Mouse (Mus musculus) c-Kit-negative CD71-positive TER-119-positive erythroid progenitor cells, embryonic 14.5 days (primary cell): ENCODE measurements around the gene Gm21865.
"Not testable (repeated sequence)": the region's sequence is repeated elsewhere in the genome, so short reads cannot be mapped to it uniquely, and the experiment has no call there.

Experiments used
- DNase-seq: peaks from one replicate; pipeline ENCODE4 v3.0.0-alpha.2; 2013; ENCODE audit warnings: low read depth, low spot score

The Gm21865 gene

DNA sequence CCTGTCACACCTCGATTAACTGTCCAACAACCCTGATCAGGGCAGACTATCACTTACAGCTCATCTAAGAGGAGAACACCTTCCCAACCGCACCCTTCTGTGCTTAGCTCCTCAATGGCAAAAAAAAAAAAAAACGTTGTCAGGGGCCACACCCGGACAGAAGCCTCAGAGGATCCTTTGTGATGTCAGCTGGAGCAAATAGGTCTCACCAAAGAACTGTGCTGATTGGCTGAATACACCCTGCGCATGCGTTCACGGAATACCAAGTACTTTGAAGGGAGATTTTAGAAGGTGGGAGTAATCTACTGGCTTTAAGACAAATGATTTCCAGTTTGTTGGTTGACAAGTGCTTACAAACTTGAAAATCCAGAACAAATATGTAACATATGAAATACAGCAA is at the start of gene Gm21865:
Gm21865 (minus strand) TSS at position 101 of the 400 bp plus-strand sequence.
- not testable (repeated sequence) for DNase-seq
